Mouse (Mus musculus) hindbrain, embryonic 11.5 days (tissue): Measurements from ENCODE around the gene Pcsk5. TPM values are rescaled to one million over a fixed set of nuclear protein-coding genes. Genes with fewer than 3 reads are reported as not detected.

Source experiments
- ATAC-seq: fragments of 200-750 bp; cut with Nextera tagmentation; 2 replicates; pipeline ENCODE4 v1.8.0; 2017; ENCODE audit warnings: mild to moderate bottlenecking, moderate TSS enrichment, moderate library complexity; ENCODE audit not compliant: low FRiP score
- DNase-seq: peaks from one replicate; pipeline ENCODE4 v3.0.0-alpha.2; 2015; ENCODE audit warnings: low spot score
- H3K27ac ChIP-seq: fragments of 300-500 bp; sonication (generic); 2 replicates; pipeline ENCODE4 v1.5.1; 2014; ENCODE audit warnings: mild to moderate bottlenecking, low read depth, low read length
- H3K27me3 ChIP-seq: fragments of 300-500 bp; sonication (generic); 2 replicates; pipeline ENCODE4 v1.6.1; 2014; ENCODE audit warnings: mild to moderate bottlenecking, low read length, moderate library complexity, mixed read lengths; ENCODE audit not compliant: control insufficient read depth, insufficient read depth
- H3K36me3 ChIP-seq: fragments of 300-500 bp; sonication (generic); 2 replicates; pipeline ENCODE4 v1.6.1; 2014; ENCODE audit warnings: mild to moderate bottlenecking, low read length, moderate library complexity, mixed read lengths; ENCODE audit not compliant: control insufficient read depth, insufficient read depth
- H3K4me1 ChIP-seq: fragments of 300-500 bp; sonication (generic); replicated peaks from 2 replicates; pipeline ENCODE4 v1.6.1; 2014; ENCODE audit warnings: low read length, mixed read lengths; ENCODE audit not compliant: control insufficient read depth, insufficient read depth
- H3K4me2 ChIP-seq: fragments of 300-500 bp; sonication (generic); replicated peaks from 2 replicates; pipeline ENCODE4 v1.6.1; 2014; ENCODE audit warnings: mild to moderate bottlenecking, low read depth, low read length
- H3K4me3 ChIP-seq: fragments of 300-500 bp; sonication (generic); 2 replicates; pipeline ENCODE4 v1.5.1; 2014; ENCODE audit warnings: low read depth, low read length
- H3K9ac ChIP-seq: fragments of 300-500 bp; sonication (generic); 2 replicates; pipeline ENCODE4 v1.6.1; 2014; ENCODE audit warnings: low read depth, low read length
- H3K9me3 ChIP-seq: fragments of 300-500 bp; sonication (generic); 2 replicates; pipeline ENCODE4 v1.6.1; 2016; ENCODE audit warnings: low read length; ENCODE audit not compliant: control insufficient read depth
- WGBS: fragments of 180-500 bp; shearing (Covaris S2); extraction: QIAGEN DNeasy Blood & Tissue Kit; methylation state at CpG from one replicate; pipeline ENCODE4 v1.1.7; 2014; 5-methylcytosine and 5-hydroxymethylcytosine counted together
- polyA plus RNA-seq: library from polyadenylated mRNA; unstranded; fragments of >200 nt; fragmentation: Nextera tagmentation; extraction: Ambion mirVana; gene quantifications from 2 replicates; pipeline ENCODE4 v1.2.1, GENCODE M21; 2014

Gene Pcsk5
- polyA plus RNA-seq, 1 experiment from 2014 or later, result 5.3 TPM

- no peaks in the 10 kb centered on the region for H3K36me3 ChIP-seq
- H3K9me3 ChIP-seq, result no peaks in the 10 kb centered on the region
- no peak overlapping the region for H3K4me2 ChIP-seq
- H3K4me3 ChIP-seq, result no peak overlapping the region
- ATAC-seq (no peak), DNase-seq (no peak)
- H3K27ac ChIP-seq, result no peak overlapping the region
- H3K27me3 ChIP-seq, result no peaks in the 10 kb centered on the region
- no peak overlapping the region for H3K9ac ChIP-seq
- no peaks in the 10 kb centered on the region for H3K4me1 ChIP-seq
- 88% methylated on average over 5 of the region's 5 CpGs for WGBS
Measured at GRCm38 (mm10) chr19:17769610-17770399, 67.6 kb downstream of the Pcsk5 start.

- Histone ChIP-seq H3K4me1 (no peaks in the 10 kb centered on the region), H3K36me3 (no peaks in the 10 kb centered on the region), H3K4me2 (no peak overlapping the region), H3K27ac (no peak overlapping the region), H3K9me3 (no peaks in the 10 kb centered on the region), H3K27me3 (no peaks in the 10 kb centered on the region), H3K4me3 (no peak overlapping the region), H3K9ac (no peak overlapping the region)
- ATAC-seq (no peak), DNase-seq (no peak)
- 82% methylated on average over 2 of the region's 2 CpGs for WGBS
Measured at GRCm38 (mm10) chr19:17765001-17765400, 72.4 kb downstream of the Pcsk5 start.

DNA sequence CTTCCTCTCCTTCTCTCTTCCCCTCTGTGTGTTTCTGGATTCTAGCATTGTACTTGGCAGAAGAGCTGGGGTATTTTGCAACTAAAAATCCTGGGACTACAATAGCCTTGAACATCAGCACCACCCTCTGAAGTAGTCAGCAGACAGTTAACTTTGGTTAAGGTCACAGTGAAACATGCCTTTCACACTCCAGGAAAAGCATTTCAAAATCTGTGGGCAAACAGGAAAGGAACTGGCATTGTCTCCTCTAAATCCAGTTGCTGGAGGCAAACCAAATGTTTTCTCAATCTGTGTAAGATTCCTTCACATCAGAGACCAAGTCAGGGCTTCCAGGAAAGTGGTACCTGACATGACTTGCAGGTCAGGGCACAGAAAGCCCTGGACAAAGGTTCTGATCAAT, 74.7 kb downstream of the Pcsk5 start:
- no peaks in the 10 kb centered on the region for H3K36me3 ChIP-seq
- no peaks in the 10 kb centered on the region for H3K27me3 ChIP-seq
- H3K4me2 ChIP-seq, result no peak overlapping the region
- DNase-seq (no peak), ATAC-seq (no peak)
- no peaks in the 10 kb centered on the region for H3K9me3 ChIP-seq
- H3K4me3 ChIP-seq, result no peak overlapping the region
- H3K27ac ChIP-seq, result no peak overlapping the region
- H3K4me1 ChIP-seq, result no peaks in the 10 kb centered on the region
- H3K9ac ChIP-seq, result no peak overlapping the region

- no peaks in the 10 kb centered on the region for H3K36me3 ChIP-seq
- H3K4me1 ChIP-seq, result no peaks in the 10 kb centered on the region
- H3K27ac ChIP-seq, result no peak overlapping the region
- WGBS, result 74% methylated on average over 5 of the region's 5 CpGs
- no peak overlapping the region for H3K9ac ChIP-seq
- H3K9me3 ChIP-seq, result no peaks in the 10 kb centered on the region
- DNase-seq (no peak), ATAC-seq (no peak)
- no peaks in the 10 kb centered on the region for H3K27me3 ChIP-seq
- H3K4me3 ChIP-seq, result no peak overlapping the region
- no peak overlapping the region for H3K4me2 ChIP-seq
Measured at GRCm38 (mm10) chr19:17761678-17762077, 75.8 kb downstream of the Pcsk5 start.

- DNase-seq (no peak), ATAC-seq (no peak)
- no peaks in the 10 kb centered on the region for H3K9me3 ChIP-seq
- no peak overlapping the region for H3K4me3 ChIP-seq
- no peaks in the 10 kb centered on the region for H3K27me3 ChIP-seq
- H3K4me2 ChIP-seq, result no peak overlapping the region
- no peak overlapping the region for H3K27ac ChIP-seq
- H3K4me1 ChIP-seq, result no peaks in the 10 kb centered on the region
- WGBS, result 83% methylated on average over 3 of the region's 3 CpGs
- no peaks in the 10 kb centered on the region for H3K36me3 ChIP-seq
- no peak overlapping the region for H3K9ac ChIP-seq
Measured at GRCm38 (mm10) chr19:17752841-17753240, 84.6 kb downstream of the Pcsk5 start.

- WGBS, result 99% methylated on average over 3 of the region's 3 CpGs
- H3K9ac ChIP-seq, result no peak overlapping the region
- DNase-seq (no peak), ATAC-seq (no peak)
- H3K27ac ChIP-seq, result no peak overlapping the region
- H3K9me3 ChIP-seq, result no peaks in the 10 kb centered on the region
- no peak overlapping the region for H3K4me2 ChIP-seq
- H3K4me3 ChIP-seq, result no peak overlapping the region
- H3K4me1 ChIP-seq, result no peaks in the 10 kb centered on the region
- no peaks in the 10 kb centered on the region for H3K27me3 ChIP-seq
- H3K36me3 ChIP-seq, result no peaks in the 10 kb centered on the region
Measured at GRCm38 (mm10) chr19:17748331-17748730, 89.1 kb downstream of the Pcsk5 start.

DNA sequence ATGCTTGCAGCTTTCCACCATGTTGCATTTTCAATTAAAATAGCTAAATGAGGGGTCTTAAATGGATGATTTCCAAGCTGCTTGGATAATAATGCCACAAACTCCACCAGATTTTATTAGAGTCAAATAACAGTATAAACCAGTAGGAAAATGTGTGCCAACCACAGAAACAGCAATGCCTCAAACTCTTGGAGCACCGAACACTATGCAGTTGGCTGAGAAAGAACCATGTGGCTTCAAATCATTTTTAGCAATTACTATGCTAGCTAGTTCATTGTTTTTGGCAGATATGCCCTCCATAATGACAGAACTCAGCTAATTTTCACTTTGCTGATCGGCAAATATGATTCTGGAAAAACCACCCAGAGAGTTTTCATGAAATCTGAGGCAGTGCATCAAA, 92.1 kb downstream of the Pcsk5 start:
- Histone ChIP-seq H3K27ac (no peak overlapping the region), H3K27me3 (no peaks in the 10 kb centered on the region), H3K4me3 (no peak overlapping the region), H3K36me3 (no peaks in the 10 kb centered on the region), H3K9ac (no peak overlapping the region), H3K9me3 (no peaks in the 10 kb centered on the region), H3K4me1 (no peaks in the 10 kb centered on the region), H3K4me2 (no peak overlapping the region)
- DNase-seq, result no peak
- WGBS, result 89% methylated on average over 2 of the region's 2 CpGs
- ATAC-seq, result no peak

GRCm38 (mm10) chr19:17744474-17745069, 92.9 kb downstream of the Pcsk5 start:
- Histone ChIP-seq H3K9ac (no peak overlapping the region), H3K4me3 (no peak overlapping the region), H3K4me1 (no peaks in the 10 kb centered on the region), H3K9me3 (no peaks in the 10 kb centered on the region), H3K27ac (no peak overlapping the region), H3K36me3 (no peaks in the 10 kb centered on the region), H3K4me2 (no peak overlapping the region), H3K27me3 (no peaks in the 10 kb centered on the region)
- no peak for DNase-seq
- WGBS, result 78% methylated on average over 8 of the region's 8 CpGs
- no peak for ATAC-seq

DNA sequence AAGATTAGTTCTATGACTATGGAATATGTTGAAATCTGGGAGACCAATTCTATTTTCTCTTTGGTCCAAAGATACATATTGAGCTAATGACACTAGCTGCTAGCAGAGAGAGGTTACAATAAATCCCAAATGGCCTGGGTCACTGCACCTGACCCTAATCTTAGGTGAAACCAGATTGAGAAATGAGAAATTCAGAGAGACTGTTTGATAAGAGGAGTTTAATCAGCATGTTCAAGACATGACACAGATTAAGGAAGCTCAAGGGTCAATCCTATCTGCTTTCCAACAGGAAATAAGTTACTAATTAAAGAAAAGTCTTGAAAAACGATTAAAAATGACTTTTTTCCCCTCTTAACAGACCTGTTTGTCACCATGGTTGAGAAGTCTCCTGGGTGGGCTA, 96.0 kb downstream of the Pcsk5 start:
- no peak overlapping the region for H3K9ac ChIP-seq
- WGBS, result 61% methylated on average over 1 of the region's 1 CpGs
- ATAC-seq (no peak), DNase-seq (no peak)
- H3K27me3 ChIP-seq, result no peaks in the 10 kb centered on the region
- H3K4me1 ChIP-seq, result no peaks in the 10 kb centered on the region
- no peaks in the 10 kb centered on the region for H3K36me3 ChIP-seq
- no peak overlapping the region for H3K4me2 ChIP-seq
- H3K9me3 ChIP-seq, result no peaks in the 10 kb centered on the region
- no peak overlapping the region for H3K4me3 ChIP-seq
- no peak overlapping the region for H3K27ac ChIP-seq
